Mouse (Mus musculus): ENCODE results near the gene Agap1.

The Agap1 gene

GRCm38 (mm10) chr1:89884335-89884734 lies 429.7 kb downstream of the Agap1 start:
- no peak for DNase-seq (ENCODE audit: low read depth in 2 of 2, low spot score in 2 of 2)

- DNase-seq (ENCODE audit: low read depth in 2 of 2, low spot score in 2 of 2) = no peak
Measured at GRCm38 (mm10) chr1:89885696-89886095, 431.1 kb downstream of the Agap1 start.

DNA sequence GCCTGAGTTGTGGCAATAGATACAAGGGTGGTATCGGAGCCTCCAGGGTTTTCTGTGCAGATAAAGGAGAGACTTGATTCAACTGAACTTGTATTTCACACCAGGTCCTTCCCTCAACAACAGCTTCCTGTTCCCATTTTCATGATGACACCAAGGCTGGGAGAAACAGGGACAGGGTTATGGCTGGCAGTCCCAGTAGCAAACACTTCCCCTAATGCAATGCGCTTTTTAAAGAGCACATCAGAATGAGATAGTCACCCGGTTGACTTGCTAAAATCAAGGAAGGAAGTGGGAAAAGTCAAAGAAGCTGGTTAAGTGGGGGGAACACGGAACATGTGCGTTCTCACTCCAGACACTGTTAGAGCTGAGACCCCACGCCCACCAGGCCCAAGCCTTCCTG lies 436.8 kb downstream of the Agap1 start:
- DNase-seq (ENCODE audit: low read depth in 2 of 2, low spot score in 2 of 2) = no peak

- DNase-seq (ENCODE audit: low read depth in 2 of 2, low spot score in 2 of 2) = no peak
Measured at GRCm38 (mm10) chr1:89892281-89892680, 437.7 kb downstream of the Agap1 start.

DNA sequence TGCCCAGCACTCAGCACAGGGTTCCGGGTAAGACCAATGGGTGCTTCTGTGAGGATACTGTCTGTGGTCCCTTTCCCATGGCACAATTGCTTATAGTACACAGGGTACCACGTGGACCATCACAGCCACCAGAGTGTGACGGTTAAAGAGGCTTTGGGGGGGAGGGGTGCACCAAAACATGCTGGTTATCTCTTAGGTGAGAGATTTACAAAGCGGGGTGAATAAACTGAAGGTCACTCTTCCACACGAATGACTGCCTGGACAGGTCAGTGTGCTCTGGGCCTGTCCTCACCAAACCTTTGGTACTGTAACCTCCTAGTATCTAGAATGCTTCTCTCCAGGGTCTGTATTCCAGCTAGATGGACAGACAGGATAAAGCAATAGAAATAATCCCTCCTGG lies 441.2 kb downstream of the Agap1 start:
- no peak for DNase-seq (ENCODE audit: low read depth in 2 of 2, low spot score in 2 of 2)

- no peak for DNase-seq (ENCODE audit: low read depth in 2 of 2, low spot score in 2 of 2)
Measured at GRCm38 (mm10) chr1:89899036-89899435, 444.4 kb downstream of the Agap1 start.

- DNase-seq (ENCODE audit: low read depth in 2 of 2, low spot score in 2 of 2) = no peak
Measured at GRCm38 (mm10) chr1:89899761-89900445, 445.3 kb downstream of the Agap1 start.

GRCm38 (mm10) chr1:89901381-89901780 lies 446.8 kb downstream of the Agap1 start:
- DNase-seq (ENCODE audit: low read depth in 2 of 2, low spot score in 2 of 2) = no peak

GRCm38 (mm10) chr1:89902236-89902635 lies 447.6 kb downstream of the Agap1 start:
- no peak for DNase-seq (ENCODE audit: low read depth in 2 of 2, low spot score in 2 of 2)

GRCm38 (mm10) chr1:89902641-89903040 lies 448.0 kb downstream of the Agap1 start:
- no peak for DNase-seq (ENCODE audit: low read depth in 2 of 2, low spot score in 2 of 2)

DNA sequence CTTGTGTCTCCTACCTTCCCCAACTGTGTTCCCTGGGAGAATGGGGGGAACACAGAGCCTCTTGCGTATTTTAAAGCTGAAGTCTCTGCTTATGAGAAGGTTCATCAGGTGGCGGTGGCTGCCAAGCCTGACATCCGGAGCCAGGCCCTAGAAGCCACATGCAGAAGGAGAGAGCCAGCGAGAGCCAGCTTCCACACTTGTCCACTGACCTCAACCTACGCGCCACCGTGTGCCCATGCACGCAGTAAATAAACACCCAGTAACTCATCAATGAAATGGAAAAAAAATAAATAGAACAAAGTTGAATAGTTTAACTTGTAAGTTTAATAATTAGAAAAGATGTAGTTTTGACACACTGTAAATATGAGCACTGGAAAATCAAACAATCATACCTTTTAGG lies 455.2 kb downstream of the Agap1 start:
- DNase-seq (ENCODE audit: low read depth in 2 of 2, low spot score in 2 of 2) = no peak

DNA sequence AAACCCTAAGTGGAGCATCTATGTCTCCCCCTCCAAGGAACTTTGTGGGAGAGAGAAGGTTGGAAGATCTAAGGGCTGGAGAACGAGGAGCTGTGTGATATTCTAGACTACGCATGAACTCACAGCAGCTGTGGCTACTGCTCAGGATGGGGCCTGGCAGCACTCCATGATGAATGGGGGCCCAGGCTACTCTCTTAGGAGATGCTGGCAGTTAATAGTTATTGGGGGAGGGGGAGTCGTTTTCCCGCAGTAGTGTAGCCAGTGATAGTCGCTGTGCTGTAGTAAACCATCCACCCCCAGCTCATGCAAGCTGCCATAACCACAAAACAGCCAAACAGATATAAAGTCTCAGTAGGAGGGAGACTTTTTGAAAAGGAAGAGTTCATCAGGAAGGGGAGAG lies 457.8 kb downstream of the Agap1 start:
- DNase-seq (ENCODE audit: low read depth in 2 of 2, low spot score in 2 of 2) = no peak

GRCm38 (mm10) chr1:89913611-89914010 lies 459.0 kb downstream of the Agap1 start:
- DNase-seq (ENCODE audit: low read depth in 2 of 2, low spot score in 2 of 2) = no peak

DNA sequence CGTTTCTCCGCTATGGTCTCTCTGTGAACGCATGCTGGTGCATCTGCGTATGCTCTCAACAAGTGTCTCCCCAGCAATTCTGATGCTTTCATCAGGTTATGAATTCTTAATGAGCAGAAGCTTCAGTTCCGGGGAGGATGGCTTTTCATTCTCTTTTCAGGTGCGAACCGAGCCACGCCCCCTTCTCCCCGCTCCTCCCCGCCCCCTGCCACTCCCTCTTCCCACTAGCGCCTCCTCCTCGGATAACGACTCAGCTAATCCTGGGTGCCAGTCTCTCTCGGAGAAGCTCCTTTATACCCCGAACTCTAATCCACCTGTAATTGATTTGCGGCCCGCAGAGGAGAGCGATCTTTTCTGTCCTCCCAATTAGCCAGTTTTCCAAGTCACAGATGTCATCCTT lies 463.5 kb downstream of the Agap1 start:
- no peak for DNase-seq (ENCODE audit: low read depth in 2 of 2, low spot score in 2 of 2)

GRCm38 (mm10) chr1:89919206-89919605 lies 464.6 kb downstream of the Agap1 start:
- DNase-seq (ENCODE audit: low read depth in 2 of 2, low spot score in 2 of 2) = no peak

DNA sequence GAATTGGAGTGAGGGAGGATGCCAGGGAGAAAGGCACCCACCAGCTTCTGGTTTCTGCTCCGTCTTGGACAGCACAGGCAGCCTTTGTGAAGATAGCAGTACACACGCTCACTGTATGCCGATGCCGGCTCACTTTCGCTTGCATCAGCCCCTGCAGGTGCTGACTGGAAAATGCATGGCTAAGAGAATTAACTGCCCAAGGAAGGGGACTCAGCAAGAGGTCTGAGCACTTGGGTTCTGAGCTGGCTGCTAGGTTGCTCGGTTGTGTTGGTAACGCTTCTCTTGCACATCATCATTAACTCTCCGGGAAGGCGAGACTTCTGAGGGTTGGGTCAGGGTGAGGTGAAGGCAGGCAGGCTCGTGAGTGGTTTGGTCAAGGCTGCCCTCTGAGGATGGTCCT lies 467.2 kb downstream of the Agap1 start:
- DNase-seq (ENCODE audit: low read depth in 2 of 2, low spot score in 2 of 2) = no peak

- DNase-seq (ENCODE audit: low read depth in 2 of 2, low spot score in 2 of 2) = no peak
Measured at GRCm38 (mm10) chr1:89922282-89922681, 467.7 kb downstream of the Agap1 start.

DNA sequence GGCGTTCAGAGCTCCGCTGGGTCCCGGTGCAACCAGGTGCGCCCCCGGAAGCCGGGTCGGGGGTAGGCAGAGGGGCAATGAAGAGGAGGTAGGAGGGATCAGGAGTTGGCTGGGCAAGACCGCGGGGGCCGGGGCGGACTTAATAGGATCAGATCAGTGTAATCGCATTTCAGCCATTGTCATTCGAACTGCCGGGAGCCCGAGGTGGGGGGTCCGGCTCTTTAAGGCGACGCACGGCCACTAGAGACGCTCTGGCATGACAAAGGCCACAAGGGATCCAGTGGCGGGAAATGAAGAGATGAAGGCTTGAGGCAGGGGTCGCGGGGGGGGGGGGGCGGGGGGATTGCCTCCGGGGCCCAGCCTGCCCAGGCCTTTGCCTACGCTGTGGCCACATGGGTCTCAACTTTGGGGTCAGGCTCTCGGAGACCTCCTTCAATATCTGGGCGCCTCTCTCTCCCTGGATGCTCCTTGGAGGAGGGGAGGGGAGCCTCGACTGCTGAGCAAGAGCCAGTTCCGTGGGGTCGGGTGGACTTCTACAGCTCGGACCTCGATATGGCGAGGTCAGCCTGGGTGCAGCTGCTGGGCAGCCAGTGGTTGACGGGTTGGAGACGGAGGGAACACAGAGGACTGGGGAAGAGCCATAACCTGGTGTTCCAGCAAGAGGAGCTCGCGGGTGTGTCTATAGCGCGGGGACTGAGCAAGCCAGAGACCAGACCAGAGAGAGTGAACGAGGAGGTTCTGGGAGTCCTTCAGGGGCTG lies 468.5 kb downstream of the Agap1 start:
- no peak for DNase-seq (ENCODE audit: low read depth in 2 of 2, low spot score in 2 of 2)

DNA sequence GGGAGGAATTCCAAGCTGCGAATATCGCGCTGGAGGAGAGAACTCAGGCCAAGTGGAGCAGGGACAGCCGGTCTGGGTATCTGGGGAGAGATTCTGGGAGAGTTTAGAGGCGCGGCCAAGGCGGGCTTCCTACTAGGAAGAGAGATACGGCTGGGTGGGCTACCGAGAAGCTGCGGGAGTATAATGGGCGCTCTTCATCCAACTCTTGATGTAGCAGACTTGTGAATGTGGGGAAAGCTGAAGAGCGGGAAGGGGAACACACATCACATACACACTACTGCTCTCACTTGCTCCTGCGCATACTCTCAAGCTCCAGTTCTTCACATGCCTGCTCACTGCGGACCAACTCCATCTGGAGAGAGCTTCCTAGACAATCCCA lies 469.0 kb downstream of the Agap1 start:
- DNase-seq (ENCODE audit: low read depth in 2 of 2, low spot score in 2 of 2) = no peak

DNA sequence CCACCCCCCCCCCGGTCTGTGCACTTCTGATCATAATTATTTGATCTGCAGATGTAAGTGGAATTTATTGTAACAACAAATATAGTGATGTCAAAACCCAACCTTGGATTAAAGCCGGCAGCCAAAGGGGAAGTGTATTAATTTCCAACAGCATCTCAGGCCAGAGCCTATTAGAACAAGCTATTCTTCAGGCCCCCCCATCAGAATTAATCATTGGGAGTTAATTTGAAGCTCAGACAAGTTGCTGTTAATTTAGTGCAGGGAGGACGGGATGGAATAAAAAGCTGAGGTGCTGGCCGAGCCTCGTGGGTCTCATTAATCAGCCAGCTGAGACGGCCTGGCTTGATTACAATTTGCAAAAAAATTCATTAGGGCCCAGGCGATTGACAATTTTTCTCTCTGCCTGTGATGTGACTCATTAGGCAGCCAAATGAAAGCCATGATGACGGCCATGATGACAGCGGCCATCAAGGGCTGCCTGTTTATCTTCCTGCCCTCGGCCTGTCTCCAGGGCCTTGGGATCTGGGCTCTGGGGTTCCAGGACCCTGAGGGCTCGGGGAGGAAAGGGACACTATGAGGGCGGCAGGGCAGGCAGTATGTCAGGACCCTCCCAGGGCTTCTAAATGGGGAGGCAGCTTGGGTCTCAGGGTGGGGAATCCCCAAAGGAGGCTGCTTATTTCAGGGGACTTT lies 471.0 kb downstream of the Agap1 start:
- no peak for DNase-seq (ENCODE audit: low read depth in 2 of 2, low spot score in 2 of 2)

DNA sequence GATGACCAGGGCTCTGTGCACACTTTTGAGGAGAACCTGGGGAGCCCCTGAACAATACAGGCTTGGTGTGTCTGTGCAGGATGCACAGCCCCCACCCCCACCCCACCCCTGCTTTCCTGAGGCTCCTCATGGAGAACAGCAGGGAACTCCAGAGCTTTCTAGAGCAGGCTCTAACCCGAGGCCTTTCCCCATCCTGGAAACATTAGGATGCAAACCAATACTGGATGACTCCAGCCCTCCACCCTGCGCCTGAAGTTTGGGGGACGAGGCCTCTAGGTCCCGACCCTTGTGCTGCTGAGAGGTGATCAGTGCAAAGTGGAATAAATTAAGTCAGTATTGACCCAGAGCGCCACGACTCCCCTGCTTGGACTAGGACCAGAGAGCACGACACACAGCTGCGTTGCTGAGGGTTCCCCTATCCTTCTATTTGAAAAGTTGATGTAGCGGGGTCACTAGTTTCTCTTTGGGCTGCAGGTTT lies 472.0 kb downstream of the Agap1 start:
- no peak for DNase-seq (ENCODE audit: low read depth in 2 of 2, low spot score in 2 of 2)

DNA sequence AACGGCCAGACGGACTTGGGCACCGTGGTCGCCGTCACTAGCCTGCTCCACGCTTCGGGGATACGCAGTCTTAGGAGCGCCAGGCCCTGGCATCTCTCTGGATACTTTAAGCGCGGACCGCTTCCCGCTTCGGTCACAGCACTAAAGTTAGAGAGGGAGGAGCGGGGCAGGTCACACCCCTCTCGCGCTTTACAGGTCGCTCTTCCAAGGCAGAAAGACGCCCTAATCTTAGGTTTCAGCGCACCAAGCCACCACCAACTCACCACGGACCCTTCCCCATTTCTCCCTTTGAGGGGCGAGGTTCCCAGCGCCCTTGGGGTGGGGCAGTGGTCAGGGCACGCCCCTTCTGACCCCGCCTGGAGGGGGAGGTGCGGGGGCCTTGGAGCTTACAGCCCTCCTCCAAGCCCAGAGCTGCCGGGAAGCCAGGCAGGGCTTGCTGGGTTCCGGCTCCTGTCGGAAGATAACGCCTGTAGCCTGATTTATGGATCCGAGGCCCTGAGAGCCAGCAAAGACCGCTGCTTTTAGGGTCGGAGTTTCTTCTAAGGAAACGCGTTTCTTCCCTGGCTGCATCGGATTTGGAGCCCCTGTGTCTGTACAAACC lies 472.6 kb downstream of the Agap1 start:
- no peak for DNase-seq (ENCODE audit: low read depth in 2 of 2, low spot score in 2 of 2)

All from CD8-positive naive resting alpha-beta T cell, adult 2 months (primary cell).